Mouse (Mus musculus) gastrocnemius, postnatal 25 days (tissue): ENCODE results near the gene Smarca4. TPM values are rescaled to one million over a fixed set of nuclear protein-coding genes. Genes with fewer than 3 reads are reported as not detected.
A peak's percentile ranks its signal among the peaks of the same experiment; 100 is the strongest.

ENCODE experiments used
- DNase-seq: peaks from one replicate; pipeline ENCODE4 v3.0.0; 2022
- total RNA-seq, 2 experiments: library from RNA; stranded (reverse); gene quantifications; 1 replicate in 1 of 2; 2 replicates in 1 of 2; pipeline ENCODE4 v1.2.3; 2021

Smarca4 gene
- total RNA-seq, 2 experiments from 2014 or later = 39.3 to 39.6 TPM

DNA sequence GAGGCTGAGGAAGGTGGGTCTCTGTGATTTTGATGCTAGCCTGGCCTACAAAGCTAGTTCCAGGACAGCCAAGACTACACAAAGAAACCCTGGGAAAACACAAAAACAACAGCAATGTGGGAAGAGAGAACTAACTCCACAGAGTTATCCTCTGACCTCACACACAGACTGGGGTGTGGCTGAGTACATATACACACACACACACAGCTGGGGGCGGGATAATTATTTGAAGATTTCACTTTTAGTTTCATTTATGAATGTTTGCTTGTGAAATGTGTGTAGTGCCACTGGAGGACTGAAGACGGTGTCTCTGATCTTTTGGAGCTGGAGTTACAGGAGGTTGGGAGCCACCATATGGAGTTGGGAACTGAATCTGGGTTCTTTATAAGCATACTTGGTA lies 14.9 kb upstream of the Smarca4 start:
- DNase-seq = no peak

DNA sequence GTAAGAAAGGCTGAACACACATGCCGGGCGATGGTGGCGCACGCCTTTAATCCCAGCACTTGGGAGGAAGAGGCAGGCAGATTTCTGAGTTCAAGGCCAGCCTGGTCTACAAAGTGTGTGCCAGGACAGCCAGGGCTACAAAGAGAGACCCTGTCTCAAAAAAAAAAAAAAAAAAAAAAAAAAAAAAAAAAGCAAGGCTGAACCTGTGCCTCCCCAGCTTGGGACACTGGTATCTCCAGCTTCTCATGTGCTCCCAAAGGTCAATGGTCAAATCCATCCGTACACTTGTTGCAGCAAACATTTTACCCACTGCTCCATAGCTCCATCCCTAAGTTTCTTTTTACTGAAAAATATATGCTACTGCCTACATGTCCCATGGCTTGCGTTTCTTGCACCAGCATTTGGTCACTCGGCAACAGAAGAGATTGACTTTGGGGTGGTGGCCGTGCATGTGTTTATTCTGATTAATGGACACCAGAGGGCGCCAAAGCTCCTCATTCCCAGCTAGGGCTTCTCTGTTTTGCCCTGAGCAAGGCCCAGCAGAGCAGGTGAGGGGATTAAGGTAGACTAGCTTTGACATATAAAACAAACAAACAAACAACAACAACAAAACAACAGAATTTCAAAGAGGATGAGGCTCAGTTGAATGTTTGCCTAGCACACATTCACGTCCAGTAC lies 14.1 kb upstream of the Smarca4 start:
- peak; percentile 35 for DNase-seq

DNA sequence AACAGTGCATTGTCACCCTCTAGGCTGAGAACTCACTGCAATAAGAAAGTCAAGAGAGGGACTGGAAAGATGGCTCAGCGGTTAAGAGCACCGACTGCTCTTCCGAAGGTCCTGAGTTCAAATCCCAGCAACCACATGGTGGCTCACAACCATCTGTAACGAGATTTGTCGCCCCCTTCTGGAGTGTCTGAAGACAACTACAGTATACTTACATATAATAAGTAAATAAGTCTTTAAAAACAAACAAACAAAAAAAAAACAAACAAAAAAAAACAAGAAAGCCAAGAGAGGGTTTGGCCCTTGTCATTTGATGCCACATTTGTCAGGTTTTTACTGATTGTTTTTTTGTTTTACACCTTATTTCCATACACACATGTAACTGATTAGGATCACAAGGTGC lies 11.8 kb upstream of the Smarca4 start:
- no peak for DNase-seq

DNA sequence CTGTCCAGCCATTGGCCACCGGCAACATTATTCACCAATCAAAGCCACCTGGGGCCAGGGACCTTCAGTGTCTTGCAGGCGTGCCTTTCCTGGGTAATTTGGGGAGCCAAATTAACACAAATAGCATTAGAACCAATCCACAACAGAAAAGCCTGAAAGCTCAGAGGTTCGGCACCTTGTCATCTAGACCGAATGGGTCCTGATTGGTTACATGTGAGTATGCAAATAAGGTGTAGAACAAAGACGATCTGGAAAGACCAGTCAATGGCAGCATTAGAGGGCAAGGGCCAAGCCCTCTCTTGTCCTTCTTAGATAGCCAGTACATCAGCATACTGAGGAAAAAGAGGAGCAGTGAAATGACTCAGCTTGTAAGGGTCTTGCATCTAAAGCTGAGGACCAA lies 10.1 kb upstream of the Smarca4 start:
- no peak for DNase-seq

DNA sequence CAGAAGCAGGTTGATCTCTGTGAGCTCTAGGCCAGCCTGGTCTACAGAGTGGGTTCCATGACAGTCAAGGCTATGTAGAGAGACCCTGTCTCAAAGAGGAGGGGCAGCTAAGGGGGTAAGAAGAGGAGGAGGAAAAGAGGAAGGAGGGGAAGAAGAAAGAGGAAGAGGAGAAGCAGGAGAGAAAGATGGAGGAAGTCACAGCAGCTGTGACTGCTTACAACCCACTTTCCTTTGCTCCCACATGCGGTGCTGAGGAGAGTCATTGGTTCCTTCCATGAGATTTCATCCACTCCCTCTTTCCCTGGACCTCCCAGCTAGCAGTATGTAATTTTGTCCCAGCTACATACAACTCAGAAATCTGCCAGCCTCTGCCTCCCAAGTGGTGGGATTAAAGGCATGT lies 9.3 kb upstream of the Smarca4 start:
- DNase-seq = no peak

DNA sequence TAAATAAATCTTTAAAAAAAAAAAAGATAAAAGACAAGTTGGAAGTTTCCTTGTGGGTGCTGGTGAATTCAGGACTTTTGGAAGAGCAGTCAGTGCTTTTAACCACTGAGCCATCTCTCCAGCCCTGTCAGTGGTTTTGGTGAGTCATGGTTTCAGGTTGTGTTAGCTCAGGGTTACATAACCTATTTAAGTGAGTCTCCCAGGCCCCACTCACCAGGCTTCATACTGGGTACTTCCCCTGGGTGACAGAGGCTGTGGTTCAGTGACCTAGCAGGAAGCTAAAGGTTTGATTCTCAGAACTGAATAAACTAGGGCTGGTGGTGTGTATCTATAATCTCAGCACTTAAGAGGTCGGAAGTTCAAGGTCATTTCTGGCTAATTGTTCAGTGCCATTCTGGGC lies 6.1 kb upstream of the Smarca4 start:
- no peak for DNase-seq

DNA sequence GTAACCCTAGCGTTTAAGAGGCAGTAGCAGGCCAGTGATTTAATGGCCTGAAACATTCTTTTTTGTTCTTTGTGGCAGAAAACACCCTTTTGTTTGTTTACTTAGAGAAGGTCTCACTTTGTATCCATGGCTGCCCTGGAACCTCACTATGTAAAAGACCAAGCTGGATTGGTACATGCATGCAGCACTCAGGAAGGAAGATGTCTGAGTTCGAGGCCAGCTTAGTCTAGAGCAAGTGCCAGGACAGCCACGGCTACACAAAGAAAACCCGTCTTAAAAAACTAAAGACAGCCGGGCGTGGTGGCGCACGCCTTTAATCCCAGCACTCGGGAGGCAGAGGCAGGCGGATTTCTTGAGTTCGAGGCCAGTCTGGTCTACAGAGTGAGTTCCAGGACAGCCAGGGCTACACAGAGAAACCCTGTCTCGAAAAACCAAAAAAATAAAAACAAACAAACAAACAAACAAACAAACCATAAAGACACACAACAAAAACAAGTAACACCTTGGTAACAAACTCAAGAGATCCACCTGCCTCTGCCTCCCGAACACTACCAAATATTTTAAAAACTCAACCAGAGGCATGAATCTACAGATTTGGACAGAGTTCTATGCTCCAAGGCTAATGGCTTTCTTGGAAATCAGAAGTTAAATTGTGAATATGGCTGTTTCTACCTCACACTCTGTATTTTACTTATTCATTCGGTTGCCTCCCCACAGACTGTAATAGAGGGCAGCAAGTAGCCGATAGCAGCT lies 929 bp upstream of the Smarca4 start:
- DNase-seq = no peak

DNA sequence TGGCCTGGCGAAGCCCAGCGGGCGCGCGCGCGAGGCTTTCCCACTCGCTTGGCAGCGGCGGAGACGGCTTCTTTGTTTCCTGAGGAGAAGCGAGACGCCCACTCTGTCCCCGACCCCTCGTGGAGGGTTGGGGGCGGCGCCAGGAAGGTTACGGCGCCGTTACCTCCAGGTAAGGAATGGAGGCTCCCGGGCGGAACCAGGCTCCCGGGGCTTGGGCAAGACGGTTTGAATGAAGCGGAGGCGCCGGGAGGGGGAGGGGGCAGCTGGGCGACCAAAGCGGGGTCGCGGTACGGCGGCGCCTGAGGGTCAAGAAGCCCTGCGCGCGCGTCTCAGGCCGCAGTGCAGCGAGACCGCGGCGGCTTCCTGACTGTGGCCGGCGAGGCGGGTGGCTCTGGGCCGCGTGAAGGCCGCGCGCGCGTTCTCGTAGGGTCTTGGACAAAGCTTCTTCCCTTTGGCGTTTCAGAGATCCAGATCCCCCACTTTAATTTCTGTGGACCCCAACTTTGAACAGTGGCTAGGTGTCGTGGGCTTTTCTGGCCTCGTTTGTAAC lies 338 bp downstream of the Smarca4 start:
- peak; percentile 93 for DNase-seq

DNA sequence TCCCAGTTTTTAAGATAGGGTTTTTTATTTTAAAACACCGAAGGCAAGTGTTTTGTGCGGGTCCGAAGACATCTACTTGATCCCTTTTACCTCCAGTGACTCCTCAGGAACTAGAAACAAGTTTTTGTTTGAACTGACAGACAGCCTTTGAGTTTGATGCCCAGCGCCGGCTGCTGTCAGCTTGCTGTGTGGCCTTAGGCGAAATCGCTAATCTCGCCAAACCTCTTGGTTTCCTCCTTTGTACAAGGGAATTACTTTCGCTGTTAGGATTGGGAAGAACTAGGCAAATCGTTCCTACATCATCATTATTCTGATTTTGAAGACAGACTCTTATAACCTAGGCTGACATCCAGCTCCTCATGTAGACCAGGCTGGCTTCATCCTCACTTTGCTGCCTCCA lies 1.1 kb downstream of the Smarca4 start:
- DNase-seq = no peak

DNA sequence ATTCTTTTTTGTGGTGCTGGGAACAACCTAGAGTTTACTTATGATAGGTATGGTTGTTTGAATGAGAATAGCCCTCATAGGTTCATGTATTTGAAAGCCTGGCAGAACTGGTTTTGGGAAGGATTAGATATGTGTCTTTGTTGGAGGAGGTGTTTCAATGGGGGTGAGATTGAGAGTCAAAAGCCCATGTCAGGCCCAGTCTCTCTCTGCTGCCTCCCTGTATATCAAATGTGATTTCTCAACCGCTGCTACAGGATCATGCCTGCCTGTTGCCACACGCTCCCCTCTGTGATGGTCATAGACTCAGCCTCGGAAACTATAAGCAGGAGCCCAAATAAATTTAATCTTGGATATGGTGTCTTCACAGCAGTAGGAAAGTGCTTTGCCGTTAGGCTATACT lies 4.3 kb downstream of the Smarca4 start:
- no peak for DNase-seq

DNA sequence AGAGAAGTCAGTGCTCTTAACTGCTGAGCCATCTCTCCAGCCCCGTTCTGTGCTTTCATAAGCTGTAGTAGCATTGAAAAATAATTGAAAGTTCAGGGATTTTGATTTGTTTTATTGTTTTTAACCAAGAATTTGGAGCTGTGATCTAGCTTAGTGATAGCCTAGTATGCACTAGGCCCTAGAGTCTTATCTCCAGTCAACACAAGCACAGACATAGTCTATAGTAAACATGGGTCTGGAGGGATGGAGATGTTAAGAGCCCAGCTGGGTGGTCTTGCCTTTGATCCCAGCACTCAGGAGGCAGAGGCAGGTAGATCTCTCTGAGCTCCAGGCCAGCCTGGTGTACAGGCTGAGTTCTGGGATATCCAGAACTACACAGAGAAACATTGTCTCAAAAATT lies 6.7 kb downstream of the Smarca4 start:
- no peak for DNase-seq

DNA sequence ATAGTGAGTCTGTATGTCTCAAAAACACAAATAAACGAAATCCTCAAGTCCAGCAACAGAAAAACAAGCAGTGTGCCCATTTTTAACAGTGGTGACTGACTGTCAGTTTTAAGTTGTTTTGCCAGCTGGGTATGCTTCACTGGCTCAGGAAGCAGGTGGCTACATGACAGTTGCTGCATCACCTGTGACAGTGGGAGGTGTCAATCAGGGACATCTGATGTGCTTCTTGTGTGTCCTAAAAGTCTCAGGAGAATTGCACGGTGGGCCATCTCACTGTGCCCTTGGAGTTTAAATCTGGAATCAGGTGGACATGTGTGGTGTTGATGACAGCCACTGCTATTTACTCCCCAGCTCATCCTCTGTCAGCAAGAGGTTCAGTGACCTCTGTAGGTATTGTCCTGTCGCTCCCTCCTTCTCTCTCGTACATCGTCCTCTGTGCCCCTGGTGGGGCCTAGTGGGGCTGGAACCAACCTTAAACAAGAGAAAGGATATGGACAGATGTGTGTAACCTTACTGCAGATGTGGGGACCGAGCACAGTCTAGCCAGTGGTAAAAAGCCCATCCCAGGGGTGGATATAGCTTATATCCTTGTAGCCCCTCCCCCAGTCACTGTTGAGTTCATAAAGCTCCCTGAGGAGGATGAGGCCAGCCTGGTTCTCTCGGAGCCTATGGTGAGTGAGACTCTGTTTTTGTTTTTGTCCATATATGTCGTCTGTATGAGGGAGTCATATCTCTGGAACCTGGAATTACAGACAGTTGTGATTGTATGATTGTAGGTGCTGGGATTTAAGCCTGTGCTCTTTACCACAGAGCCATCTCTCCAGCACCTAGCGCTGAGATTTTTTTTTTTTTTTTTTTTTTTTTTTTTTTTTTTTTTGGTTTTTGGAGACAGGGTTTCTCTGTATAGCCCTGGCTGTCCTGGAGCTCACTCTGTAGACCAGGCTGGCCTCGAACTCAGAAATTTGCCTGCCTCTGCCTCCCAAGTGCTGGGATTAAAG lies 9.7 kb downstream of the Smarca4 start:
- no peak for DNase-seq

DNA sequence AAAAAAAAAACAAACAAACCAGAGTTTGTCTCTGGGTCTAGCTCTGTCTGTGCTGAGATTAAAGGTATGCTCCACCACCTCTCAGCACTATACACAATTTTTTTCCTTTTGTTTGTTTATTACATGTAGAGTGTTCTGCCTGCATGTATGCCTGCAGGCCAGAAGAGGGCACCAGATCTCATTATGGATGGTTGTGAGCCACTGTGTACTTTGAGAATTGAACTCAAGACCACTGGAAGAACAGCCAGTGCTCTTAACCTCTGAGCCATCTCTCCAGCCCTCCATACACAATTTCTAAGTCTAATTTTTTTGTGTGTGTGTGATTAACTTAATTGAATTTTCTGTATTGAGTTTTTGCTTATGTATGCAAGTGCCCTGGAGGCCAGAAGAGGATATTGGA lies 10.6 kb downstream of the Smarca4 start:
- no peak for DNase-seq

DNA sequence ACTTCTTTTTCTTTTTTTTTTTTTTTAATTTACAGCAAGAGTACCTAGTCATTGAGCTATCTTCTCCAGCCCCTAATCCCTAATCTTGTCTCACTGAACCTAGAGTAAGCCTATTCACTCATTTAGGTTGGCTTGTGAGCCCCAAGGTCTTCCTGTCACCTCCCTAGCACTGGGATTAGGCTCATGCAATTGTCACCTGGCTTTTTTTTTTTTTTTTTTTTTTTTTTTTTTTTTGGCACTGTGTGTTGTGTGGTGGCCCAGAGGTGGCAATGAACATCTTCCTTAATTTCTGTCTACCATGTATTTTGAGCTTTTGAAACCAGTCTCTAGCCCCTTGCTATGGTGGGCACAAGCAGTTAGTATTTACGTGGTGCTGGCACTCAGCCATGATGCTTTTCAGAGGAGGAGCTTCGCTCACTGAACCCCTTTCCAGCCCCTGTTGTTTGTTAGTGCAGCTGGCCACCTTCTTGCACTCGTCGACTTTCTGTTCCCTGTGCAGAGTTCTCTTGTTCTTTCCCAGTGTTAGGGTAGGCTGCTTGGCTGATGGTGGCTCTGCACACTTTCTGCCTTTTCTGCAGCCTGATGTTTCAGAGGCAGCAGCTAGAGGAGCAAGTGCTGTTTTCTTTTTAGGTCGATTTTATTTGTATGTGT lies 11.3 kb downstream of the Smarca4 start:
- no peak for DNase-seq

DNA sequence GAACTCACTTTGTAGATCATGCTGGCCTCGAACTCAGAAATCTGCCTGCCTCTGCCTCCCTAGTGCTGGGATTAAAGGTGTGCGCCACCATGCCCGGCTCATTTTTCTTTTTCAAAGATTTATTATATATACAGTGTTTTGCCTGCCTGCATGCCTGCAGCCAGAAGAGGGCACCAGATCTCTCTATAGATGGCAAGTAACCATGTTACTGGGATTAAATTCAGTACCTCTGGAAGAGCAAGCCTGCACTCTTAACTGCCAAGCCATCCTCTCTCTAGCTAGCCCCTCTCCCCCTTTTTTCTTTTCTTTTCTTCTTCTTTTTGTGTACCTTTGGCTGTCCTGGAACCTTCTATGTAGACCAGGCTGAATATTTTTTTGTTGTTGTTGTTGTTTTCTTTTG lies 14.7 kb downstream of the Smarca4 start:
- no peak for DNase-seq

DNA sequence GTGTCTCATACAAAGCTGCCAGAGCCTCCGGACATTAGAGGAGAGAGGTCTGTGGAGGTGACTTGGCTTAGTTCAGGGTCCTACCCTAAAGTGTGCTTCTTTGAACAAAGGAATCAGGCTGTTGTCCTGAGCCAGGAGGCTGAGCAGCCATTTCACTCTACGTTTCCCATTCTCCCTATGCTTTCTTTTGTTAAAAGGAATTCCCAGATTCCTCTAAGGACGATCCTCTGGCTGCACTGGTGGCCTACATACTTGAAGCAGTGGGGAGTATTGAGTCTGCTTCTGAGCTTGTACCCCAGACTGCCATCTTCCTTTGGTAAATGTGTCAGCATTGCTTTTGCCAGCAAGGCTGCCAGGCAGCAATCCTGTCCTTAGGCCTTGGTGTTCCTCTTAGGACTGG lies 17.1 kb downstream of the Smarca4 start:
- DNase-seq = no peak

DNA sequence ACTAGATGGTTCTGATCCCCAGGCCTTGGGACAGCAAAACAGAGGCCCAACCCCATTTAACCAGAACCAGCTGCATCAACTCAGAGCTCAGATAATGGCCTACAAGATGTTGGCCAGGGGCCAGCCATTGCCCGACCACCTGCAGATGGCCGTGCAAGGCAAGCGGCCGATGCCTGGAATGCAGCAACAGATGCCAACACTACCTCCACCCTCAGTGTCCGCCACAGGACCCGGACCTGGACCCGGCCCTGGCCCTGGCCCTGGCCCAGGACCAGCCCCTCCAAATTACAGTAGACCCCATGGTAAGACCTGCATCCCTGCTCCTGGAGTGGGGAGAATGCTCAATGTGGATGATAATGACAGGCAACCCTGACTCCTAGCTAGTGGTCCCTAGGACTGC lies 19.7 kb downstream of the Smarca4 start:
- no peak for DNase-seq

DNA sequence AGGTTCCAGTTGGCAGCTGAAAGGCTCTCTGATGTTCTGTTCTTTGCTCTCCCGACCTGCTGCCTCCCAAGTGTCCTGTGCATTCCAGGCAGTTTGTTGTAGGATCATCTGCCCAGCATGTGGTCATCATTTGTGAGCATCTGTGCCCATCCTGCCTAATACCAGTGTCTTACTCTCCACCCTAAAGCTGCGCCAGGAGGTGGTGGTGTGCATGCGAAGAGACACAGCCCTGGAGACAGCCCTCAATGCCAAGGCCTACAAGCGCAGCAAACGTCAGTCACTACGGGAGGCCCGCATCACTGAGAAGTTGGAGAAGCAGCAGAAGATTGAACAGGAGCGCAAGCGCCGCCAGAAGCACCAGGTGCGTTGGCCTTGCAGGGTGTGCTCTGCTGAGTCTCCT lies 23.1 kb downstream of the Smarca4 start:
- DNase-seq = no peak

DNA sequence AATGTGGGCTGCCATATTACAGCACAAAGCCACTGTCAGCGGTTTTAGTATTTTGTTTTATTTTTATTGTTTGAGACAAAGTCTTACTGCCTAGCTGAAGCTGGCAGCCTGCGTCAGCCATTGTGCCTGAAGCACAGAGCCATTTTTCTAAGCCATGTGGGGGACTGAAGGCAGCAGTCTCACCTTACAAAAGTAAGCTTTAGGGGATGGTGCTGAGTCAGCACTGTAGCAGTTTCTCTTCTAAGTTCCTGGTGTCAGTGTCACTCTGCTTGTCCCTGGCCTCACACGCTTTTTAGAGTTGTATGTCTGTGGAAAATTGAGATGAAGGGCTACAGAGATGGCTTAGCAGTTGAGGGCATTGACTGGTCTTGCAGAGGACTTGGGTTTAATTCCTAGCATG lies 30.4 kb downstream of the Smarca4 start:
- DNase-seq = no peak

DNA sequence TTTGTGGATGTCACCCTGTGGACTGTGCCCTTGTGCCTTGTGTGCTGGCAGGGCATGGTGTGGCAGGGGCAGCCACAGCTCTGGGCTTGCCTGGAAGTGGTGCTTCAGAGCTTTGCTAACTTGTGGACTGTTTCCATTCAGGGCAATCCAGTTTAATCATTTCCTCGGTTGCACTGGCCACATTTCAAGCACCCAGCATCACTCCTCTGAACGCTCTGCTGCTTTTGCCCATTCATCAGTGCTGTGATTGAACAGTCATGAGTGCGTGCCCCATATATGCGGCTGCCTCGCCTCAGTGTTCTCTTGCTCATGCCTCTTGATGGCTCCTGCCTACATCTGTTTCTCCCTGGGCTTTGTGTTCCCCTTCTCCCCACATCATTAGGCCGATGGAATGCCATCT lies 31.8 kb downstream of the Smarca4 start:
- no peak for DNase-seq

DNA sequence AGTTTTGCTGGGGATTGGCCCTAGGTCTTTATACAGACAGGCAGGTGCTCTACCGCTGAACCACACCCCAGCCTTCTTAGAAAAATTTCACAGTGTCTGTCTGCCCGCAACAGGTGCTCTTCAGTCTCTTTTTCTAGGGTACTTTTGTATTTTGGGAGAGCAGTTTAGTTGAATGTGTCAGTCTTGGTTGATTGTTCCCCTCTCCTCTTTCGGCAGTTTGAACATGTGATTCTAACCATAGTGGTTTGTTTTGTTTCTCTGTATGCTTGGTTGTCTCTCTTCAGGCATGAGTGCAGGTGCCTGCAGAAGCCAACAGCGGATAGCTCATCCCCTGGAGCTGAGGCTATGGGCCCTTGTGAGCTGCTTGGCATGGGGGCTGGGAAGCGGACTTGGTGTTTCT lies 36.3 kb downstream of the Smarca4 start:
- no peak for DNase-seq

DNA sequence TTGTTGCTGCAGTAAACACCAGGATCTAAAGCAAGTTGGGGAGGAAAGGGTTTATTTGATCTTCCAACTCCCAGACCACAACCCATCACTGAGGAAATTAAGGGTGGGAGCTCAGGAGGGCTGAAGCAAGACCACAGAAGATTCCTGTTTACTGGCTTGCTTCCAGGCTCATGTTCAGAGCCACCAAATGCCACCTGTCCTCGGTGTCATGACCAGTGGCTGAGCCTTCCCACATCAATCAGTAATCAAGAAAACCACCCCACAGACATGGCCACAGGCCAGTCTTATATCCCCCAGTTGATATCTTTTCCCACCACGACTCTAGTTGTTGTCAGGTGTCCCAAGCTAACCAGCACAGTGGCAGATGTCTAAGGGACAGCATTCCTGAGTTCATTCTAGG lies 37.3 kb downstream of the Smarca4 start:
- DNase-seq = no peak
